Mouse (Mus musculus) megakaryocyte, embryonic 14.5 days (primary cell): ENCODE data around the gene Gimap1.

Experiments used
- FLI1 ChIP-seq: IDR thresholded peaks from 2 replicates; pipeline ENCODE4 v1.6.1; 2012; ENCODE audit warnings: low read length, inconsistent platforms, mixed read lengths
- GATA1 ChIP-seq: IDR thresholded peaks from 3 replicates; pipeline ENCODE4 v1.6.1; 2012; ENCODE audit warnings: mixed read lengths, low read length, inconsistent platforms, borderline replicate concordance

- TF ChIP-seq FLI1 (no peak), GATA1 (no peak)
These were observed 40.6 kb upstream of the Gimap1 start for GRCm38 (mm10) chr6:48698066-48698856.
